Mouse (Mus musculus) layer of hippocampus, adult 2 months (tissue): ENCODE results near the gene Grin2c. TPM values are rescaled to one million over a fixed set of nuclear protein-coding genes. Genes with fewer than 3 reads are reported as not detected.

Experiments
- DNase-seq, 2 experiments: peaks; one replicate each; pipeline ENCODE4 v3.0.0; 2022; ENCODE audit warnings: low spot score in 2 of 2
- H3K27ac ChIP-seq: fragments of 200-600 bp; 2 replicates; pipeline ENCODE4 v1.8.1; 2022
- H3K4me3 ChIP-seq: fragments of 200-600 bp; 2 replicates; pipeline ENCODE4 v1.8.1; 2022; ENCODE audit warnings: mild to moderate bottlenecking
- CTCF ChIP-seq: fragments of 200-600 bp; conservative IDR thresholded peaks from 2 replicates; pipeline ENCODE4 v1.8.1; 2022; ENCODE audit warnings: antibody characterized with exemption, mild to moderate bottlenecking, moderate library complexity
- microRNA-seq, 2 experiments: library from miRNA; unstranded; fragments of <30 nt; microRNA quantifications; one replicate each; pipeline ENCODE4 v1.2.0; 2021
- total RNA-seq, 2 experiments: library from RNA; stranded (reverse); gene quantifications; 2 replicates each; pipeline ENCODE4 v1.2.3; 2021

Grin2c gene
- total RNA-seq, 2 experiments from 2014 or later, result 47.4 to 47.5 TPM

GRCm38 (mm10) chr11:115219263-115219662 lies 47.8 kb downstream of the Grin2c start:
- H3K4me3 ChIP-seq, result no peak overlapping the region
- TF ChIP-seq CTCF, result no peak
- H3K27ac ChIP-seq, result no peak overlapping the region
- no peak for DNase-seq

- no peak overlapping the region for H3K4me3 ChIP-seq
- no peak for DNase-seq
- no peak overlapping the region for H3K27ac ChIP-seq
- no peak for TF ChIP-seq CTCF
Measured at GRCm38 (mm10) chr11:115217439-115218410, 49.3 kb downstream of the Grin2c start.

GRCm38 (mm10) chr11:115215123-115215522 lies 51.9 kb downstream of the Grin2c start:
- Histone ChIP-seq H3K27ac (no peak overlapping the region), H3K4me3 (no peak overlapping the region)
- TF ChIP-seq CTCF, result no peak
- no peak for DNase-seq

DNA sequence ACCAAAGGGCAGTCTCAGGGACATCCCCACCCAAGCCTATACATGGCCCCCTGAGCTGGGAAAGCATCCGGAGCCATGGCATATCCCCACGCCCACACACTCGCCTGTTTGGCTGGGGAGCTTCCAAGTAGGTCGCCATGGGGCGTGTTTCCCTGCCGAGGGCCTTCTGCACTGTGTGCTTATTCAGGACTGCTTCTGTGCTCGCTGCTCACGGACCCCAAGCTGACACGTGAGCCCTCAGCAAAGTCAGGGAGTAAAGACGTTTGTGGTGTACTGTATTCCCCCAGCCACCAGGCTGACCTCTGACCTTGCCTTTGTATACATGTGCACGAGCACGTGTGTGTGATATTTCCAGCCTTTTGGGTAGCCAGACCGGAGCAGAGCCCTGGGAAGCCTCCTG lies 54.9 kb downstream of the Grin2c start:
- no peak for TF ChIP-seq CTCF
- Histone ChIP-seq H3K27ac (peak overlapping the region; percentile 21; the same call in 1 of the 2 replicates), H3K4me3 (no peak overlapping the region)
- no peak for DNase-seq

- TF ChIP-seq CTCF, result no peak
Measured at GRCm38 (mm10) chr11:115209958-115210357, 57.1 kb downstream of the Grin2c start.

DNA sequence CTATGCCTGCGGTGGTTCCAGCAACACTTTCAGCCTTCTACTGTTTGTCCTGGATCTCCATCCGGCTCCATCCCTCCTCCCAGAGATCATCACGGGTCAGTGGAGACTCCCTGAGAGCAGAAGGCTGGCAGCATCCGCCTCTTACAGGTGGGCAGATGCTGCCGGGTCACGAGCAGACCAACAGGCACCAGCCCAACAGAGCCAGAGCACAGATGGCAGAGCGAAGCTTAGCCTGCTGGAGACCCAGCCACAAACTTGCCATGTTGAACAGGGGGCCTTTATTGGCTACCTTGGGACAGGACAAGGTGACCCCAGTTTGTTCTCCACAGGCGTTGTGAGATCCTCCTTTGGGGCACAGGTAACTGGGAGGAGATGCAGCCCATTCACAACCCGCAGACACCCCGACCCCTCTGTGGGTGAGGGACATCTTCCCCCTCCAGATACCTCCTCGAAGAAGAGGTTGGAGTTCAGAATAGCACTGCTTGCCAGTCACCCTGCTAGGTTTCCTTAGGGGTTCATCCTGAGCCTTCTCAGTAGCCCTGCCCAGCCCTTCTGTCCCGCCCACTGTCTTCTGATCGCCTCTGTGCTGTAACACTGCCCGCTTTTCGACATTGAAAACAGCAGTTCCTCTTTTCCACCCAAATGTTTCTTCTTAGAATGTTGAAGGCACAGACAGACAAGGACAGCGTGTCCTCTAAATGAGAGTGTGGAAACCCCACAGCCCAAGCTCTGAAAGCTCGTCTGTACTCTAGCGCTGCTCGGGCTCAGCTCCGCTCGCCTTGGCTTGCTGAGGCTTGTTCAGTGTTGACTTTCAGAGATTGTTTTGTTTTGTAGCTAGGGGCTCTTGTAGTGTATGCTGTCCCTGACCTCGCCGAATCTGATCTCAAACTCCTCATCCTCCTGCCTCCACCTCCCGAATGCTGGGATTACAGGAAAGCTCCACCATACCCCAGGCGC lies 58.0 kb downstream of the Grin2c start:
- DNase-seq, result no peak
- H3K4me3 ChIP-seq, result no peak overlapping the region
- TF ChIP-seq CTCF, result no peak
- H3K27ac ChIP-seq, result peak overlapping the region; percentile 34

More at GRCm38 (mm10) chr11:115209958-115210357, 57.1 kb downstream of the Grin2c start:
- no peak for DNase-seq
- H3K4me3 ChIP-seq, result no peak overlapping the region
- H3K27ac ChIP-seq, result peak overlapping the region; percentile 34

GRCm38 (mm10) chr11:115208126-115208525 lies 58.9 kb downstream of the Grin2c start:
- DNase-seq, result no peak
- TF ChIP-seq CTCF, result no peak
- Histone ChIP-seq H3K4me3 (no peak overlapping the region), H3K27ac (peak overlapping the region; percentile 28; the same call in 1 of the 2 replicates)

- DNase-seq, result no peak
- Histone ChIP-seq H3K27ac (no peak overlapping the region), H3K4me3 (no peak overlapping the region)
- TF ChIP-seq CTCF, result no peak
Measured at GRCm38 (mm10) chr11:115202756-115203155, 64.3 kb downstream of the Grin2c start.

GRCm38 (mm10) chr11:115202316-115202715 lies 64.7 kb downstream of the Grin2c start:
- Histone ChIP-seq H3K4me3 (no peak overlapping the region), H3K27ac (peak overlapping the region; percentile 28; the same call in 1 of the 2 replicates)
- peak; percentile 98 for TF ChIP-seq CTCF
- DNase-seq, result peak; percentile 73 to 89

DNA sequence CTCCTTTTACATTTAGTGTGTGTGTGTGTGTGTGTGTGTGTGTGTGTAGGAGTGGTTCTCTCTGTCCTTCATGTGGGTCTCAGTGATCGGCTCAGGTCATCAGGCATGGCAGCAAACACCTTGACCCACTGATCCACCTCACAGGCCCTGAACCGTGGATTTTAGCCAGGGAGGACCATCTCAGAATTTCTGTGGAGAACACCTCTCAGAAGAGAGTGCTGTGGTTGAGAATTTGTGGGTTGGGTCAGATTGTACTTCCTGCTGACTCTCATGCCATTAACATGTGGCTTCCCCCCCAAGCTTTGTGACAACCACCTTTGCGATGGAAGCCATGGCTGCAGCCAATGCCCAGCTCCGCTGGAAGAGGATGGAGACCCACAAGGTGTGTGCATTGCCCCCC lies 66.5 kb downstream of the Grin2c start:
- no peak for TF ChIP-seq CTCF
- H3K4me3 ChIP-seq, result no peak overlapping the region
- H3K27ac ChIP-seq, result no peak overlapping the region
- no peak for DNase-seq

Small RNA genes lying within 50 kb of the gene (microRNA-seq; reads per million reads assigned to microRNA genes)
- gene Gm25837, result 0 reads per million in 2 experiments

Other genes with a start within 250 kb of the Grin2c start
- 1 to 10 TPM; 1.0 to 1.7 TPM for gene Cd300ld4, start 240.2 kb downstream of the Grin2c start, total RNA-seq
- gene Cd300ld5, start 229.5 kb downstream of the Grin2c start, total RNA-seq, result 1 to 10 TPM in 1 of 2 experiments, under 1 TPM in 1; 0.87 to 1.0 TPM
- gene Cd300ld3, start 218.8 kb downstream of the Grin2c start, total RNA-seq, result under 1 TPM in 1 of 2 experiments, not detected in 1; 0.87 TPM
- gene Cd300e, start 205.1 kb downstream of the Grin2c start, total RNA-seq, result under 1 TPM in 1 of 2 experiments, not detected in 1; 0.18 TPM
- gene Rab37, start 175.8 kb downstream of the Grin2c start, total RNA-seq, result 1 to 10 TPM; 3.3 to 3.4 TPM
- under 1 TPM; 0.38 to 0.49 TPM for gene Cd300lf, start 133.3 kb downstream of the Grin2c start, total RNA-seq
- gene Slc9a3r1, start 103.9 kb downstream of the Grin2c start, total RNA-seq, result 10 to 100 TPM; 67.3 to 74.6 TPM
- 10 to 100 TPM; 18.1 to 20.1 TPM for gene Tmem104, start 79.8 kb downstream of the Grin2c start, total RNA-seq
- 10 to 100 TPM; 20.5 to 20.6 TPM for gene Nat9, start 79.4 kb downstream of the Grin2c start, total RNA-seq
- 10 to 100 TPM; 22.4 to 22.5 TPM for gene Fdxr, start 9.8 kb upstream of the Grin2c start, total RNA-seq
- gene Fads6, start 30.4 kb upstream of the Grin2c start, total RNA-seq, result 10 to 100 TPM; 13.2 to 15.1 TPM
- gene Otop2, start 39.9 kb upstream of the Grin2c start, total RNA-seq, result under 1 TPM; 0.51 to 0.59 TPM
- under 1 TPM; 0.37 to 0.64 TPM for gene Ush1g, start 54.8 kb upstream of the Grin2c start, total RNA-seq
- gene Otop3, start 67.5 kb upstream of the Grin2c start, total RNA-seq, result under 1 TPM in 1 of 2 experiments, not detected in 1; 0.20 TPM
- 100 to 1,000 TPM; 110 to 119 TPM for gene Hid1, start 100.5 kb upstream of the Grin2c start, total RNA-seq
- gene Cdr2l, start 114.7 kb upstream of the Grin2c start, total RNA-seq, result 10 to 100 TPM; 21.9 to 26.1 TPM
- gene Mrpl58, start 136.5 kb upstream of the Grin2c start, total RNA-seq, result 100 to 1,000 TPM; 100 to 105 TPM
- gene Atp5h, start 152.7 kb upstream of the Grin2c start, total RNA-seq, result 100 to 1,000 TPM; 467 to 494 TPM
- 10 to 100 TPM; 74.5 to 74.6 TPM for gene Kctd2, start 152.9 kb upstream of the Grin2c start, total RNA-seq
- gene Trim80, start 173.3 kb upstream of the Grin2c start, total RNA-seq, result not detected
- gene Slc16a5, start 195.2 kb upstream of the Grin2c start, total RNA-seq, result not detected
- gene Armc7, start 208.4 kb upstream of the Grin2c start, total RNA-seq, result 10 to 100 TPM; 10.4 to 10.9 TPM
- gene Nt5c, start 224.6 kb upstream of the Grin2c start, total RNA-seq, result 10 to 100 TPM; 64.3 to 65.5 TPM
- gene Jpt1, start 247.1 kb upstream of the Grin2c start, total RNA-seq, result 100 to 1,000 TPM; 140 to 142 TPM